Mouse (Mus musculus) hindbrain, embryonic 16.5 days (tissue): ENCODE measurements at regions not wholly inside any gene's neighbourhood (a gene's known extent, or its start where the extent isn't known, plus 50 kb on each side); places are given as distances from the start of the nearest gene placed in this dataset.
A peak's percentile ranks its signal among the peaks of the same experiment; 100 is the strongest.

Experiments used
- ATAC-seq: fragments of 200-750 bp; cut with Nextera tagmentation; 2 replicates; pipeline ENCODE4 v1.8.0; 2017; ENCODE audit warnings: moderate TSS enrichment, moderate library complexity
- H3K27ac ChIP-seq: fragments of 300-500 bp; sonication (generic); 2 replicates; pipeline ENCODE4 v1.5.1; 2014; ENCODE audit warnings: low read depth, mild to moderate bottlenecking, control low read depth, low read length, moderate library complexity
- H3K27me3 ChIP-seq: fragments of 300-500 bp; sonication (generic); replicated peaks from 2 replicates; pipeline ENCODE4 v1.6.1; 2014; ENCODE audit warnings: low read length; ENCODE audit not compliant: control insufficient read depth, insufficient read depth
- H3K36me3 ChIP-seq: fragments of 300-500 bp; sonication (generic); 2 replicates; pipeline ENCODE4 v1.6.1; 2014; ENCODE audit warnings: mild to moderate bottlenecking, low read length, moderate library complexity, mixed read lengths; ENCODE audit not compliant: control insufficient read depth, insufficient read depth
- H3K4me1 ChIP-seq: fragments of 300-500 bp; sonication (generic); 2 replicates; pipeline ENCODE4 v1.6.1; 2014; ENCODE audit warnings: low read depth, low read length; ENCODE audit not compliant: control insufficient read depth, insufficient read depth
- H3K4me2 ChIP-seq: fragments of 300-500 bp; sonication (generic); 2 replicates; pipeline ENCODE4 v1.6.1; 2014; ENCODE audit warnings: mild to moderate bottlenecking, low read length, control low read depth, moderate library complexity
- H3K4me3 ChIP-seq: fragments of 300-500 bp; sonication (generic); 2 replicates; pipeline ENCODE4 v1.5.1; 2014; ENCODE audit warnings: mild to moderate bottlenecking, low read length, control low read depth, moderate library complexity
- H3K9ac ChIP-seq: fragments of 300-500 bp; sonication (generic); 2 replicates; pipeline ENCODE4 v1.6.1; 2014; ENCODE audit warnings: low read depth, mild to moderate bottlenecking, control low read depth, low read length, moderate library complexity
- H3K9me3 ChIP-seq: fragments of 300-500 bp; sonication (generic); 2 replicates; pipeline ENCODE4 v1.6.1; 2014; ENCODE audit warnings: mild to moderate bottlenecking, low read length, moderate library complexity; ENCODE audit not compliant: control insufficient read depth
- WGBS: fragments of 180-500 bp; shearing (Covaris S2); extraction: QIAGEN DNeasy Blood & Tissue Kit; methylation state at CpG from one replicate; pipeline ENCODE4 v1.1.7; 2014; 5-methylcytosine and 5-hydroxymethylcytosine counted together

DNA sequence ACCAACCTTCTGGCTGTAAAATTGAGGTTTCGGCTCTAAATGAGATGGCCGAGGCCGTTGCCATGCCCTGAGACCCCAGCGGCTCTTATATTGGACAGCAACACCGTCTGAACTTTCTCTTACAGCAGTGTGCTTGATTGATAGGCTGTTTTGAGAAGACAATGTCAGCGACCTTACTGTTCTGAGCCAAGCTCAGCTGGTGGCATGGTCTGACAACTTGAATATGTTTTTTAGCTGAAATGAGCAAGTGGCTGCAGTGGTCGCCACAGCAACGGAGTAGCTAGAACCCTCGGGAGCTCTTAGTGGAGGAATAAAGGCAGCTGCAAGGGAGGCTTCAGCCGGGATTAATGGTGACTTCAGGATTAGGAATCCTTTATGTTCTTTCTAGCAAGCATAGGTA, 107.0 kb upstream of the Fndc3a start:
- Histone ChIP-seq H3K36me3 (no peaks in the 10 kb centered on the region), H3K4me3 (peak overlapping the region; percentile 11; the same call in 1 of the 2 replicates), H3K27ac (peak overlapping the region; percentile 40; the same call in 1 of the 2 replicates), H3K4me2 (peak overlapping the region; percentile 48), H3K9ac (peak overlapping the region; percentile 18; the same call in 1 of the 2 replicates), H3K9me3 (no peaks in the 10 kb centered on the region), H3K4me1 (peaks cover 3% of the 10 kb centered on the region), H3K27me3 (no peaks in the 10 kb centered on the region)
- 9% methylated on average over 10 of the region's 10 CpGs for WGBS
- ATAC-seq: peak; percentile 92

DNA sequence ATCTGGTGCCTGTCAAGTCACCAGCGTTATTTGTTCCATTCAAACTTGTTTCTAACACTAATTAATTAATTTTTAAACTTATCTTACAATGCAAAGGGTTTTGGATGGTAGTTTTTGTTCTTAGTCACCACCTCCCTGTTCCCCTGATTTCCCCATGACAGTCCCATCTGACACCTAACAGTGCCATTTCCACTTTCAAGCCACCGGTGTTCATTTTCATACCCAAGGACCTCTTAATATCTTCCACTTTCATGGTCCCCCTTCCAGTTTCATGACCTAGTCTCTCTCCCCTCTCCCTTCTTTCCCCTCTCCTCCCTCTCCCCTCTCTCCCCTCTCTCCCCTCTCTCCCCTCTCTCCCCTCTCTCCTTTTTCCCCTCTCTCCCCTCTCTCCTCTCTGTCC, 99.3 kb upstream of the Fndc3a start:
- Histone ChIP-seq H3K4me2 (no peak overlapping the region), H3K27ac (no peak overlapping the region), H3K36me3 (no peaks in the 10 kb centered on the region), H3K4me1 (no peaks in the 10 kb centered on the region), H3K27me3 (no peaks in the 10 kb centered on the region), H3K9me3 (no peaks in the 10 kb centered on the region), H3K4me3 (no peak overlapping the region), H3K9ac (no peak overlapping the region)
- WGBS: 89% methylated on average over 2 of the region's 2 CpGs
- ATAC-seq: no peak

DNA sequence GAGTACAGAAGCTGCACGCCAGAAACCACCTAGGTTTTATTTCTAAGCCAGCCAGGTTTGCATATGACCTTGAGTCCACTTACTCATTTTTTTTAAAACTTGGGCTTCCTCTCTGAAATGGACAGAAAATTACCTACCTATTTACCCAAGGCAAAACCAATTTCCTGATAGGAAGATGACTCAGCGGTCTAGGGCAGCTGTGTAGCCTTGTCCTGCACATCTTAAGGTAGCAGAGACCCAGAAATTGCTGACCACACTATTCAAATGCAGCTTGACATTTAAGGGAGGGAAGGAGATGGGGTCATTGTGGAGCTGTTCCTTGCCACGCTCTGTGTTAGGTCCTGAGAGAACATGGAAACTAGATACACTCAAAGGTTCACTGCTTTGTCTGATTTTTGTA, 98.1 kb upstream of the Fndc3a start:
- no peak for ATAC-seq
- Histone ChIP-seq H3K27ac (no peak overlapping the region), H3K9me3 (no peaks in the 10 kb centered on the region), H3K9ac (no peak overlapping the region), H3K36me3 (no peaks in the 10 kb centered on the region), H3K27me3 (no peaks in the 10 kb centered on the region), H3K4me2 (no peak overlapping the region), H3K4me1 (no peaks in the 10 kb centered on the region), H3K4me3 (no peak overlapping the region)
- WGBS: 81% methylated on average over 3 of the region's 3 CpGs

DNA sequence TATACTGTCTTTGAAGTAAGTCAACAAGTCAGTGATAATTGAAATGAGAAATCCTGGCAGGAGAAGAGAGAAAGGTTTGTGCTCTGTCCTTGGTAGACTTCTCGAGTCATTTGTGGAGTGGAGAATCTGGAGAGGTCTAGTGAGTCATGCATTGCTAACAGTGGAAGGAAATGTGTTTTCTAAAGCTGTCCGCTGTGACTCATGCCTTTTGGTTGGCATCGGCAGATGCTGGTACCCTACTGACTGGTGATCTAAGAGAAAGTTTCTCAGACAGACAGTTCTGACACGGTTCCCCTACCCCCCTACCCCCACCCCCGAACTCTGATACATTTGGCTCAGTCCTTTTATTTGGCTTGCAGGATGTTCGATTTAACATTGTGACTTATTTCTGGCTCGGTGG, 97.5 kb upstream of the Fndc3a start:
- no peaks in the 10 kb centered on the region for H3K27me3 ChIP-seq
- no peak overlapping the region for H3K9ac ChIP-seq
- WGBS: 82% methylated on average over 7 of the region's 7 CpGs

DNA sequence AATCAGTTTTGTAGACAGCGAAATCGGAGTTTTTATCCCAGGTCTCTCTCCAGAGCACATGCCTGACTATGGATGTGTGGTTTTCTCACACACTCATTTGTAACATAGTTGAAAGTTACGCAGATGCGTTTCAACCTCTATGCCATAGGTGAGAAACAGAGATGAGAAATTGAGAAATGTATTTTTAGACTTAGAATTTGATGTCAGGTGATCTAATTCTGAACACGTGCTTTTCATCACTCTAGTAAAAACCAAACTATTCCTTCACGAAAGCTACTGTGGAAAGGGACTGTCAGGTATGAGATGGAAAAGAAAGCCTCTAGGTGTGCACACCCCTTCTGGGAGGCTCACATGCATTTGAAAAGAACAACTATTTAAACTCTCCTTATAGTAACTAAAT, 96.8 kb upstream of the Fndc3a start:
- Histone ChIP-seq H3K4me1 (no peaks in the 10 kb centered on the region), H3K9me3 (no peaks in the 10 kb centered on the region), H3K9ac (no peak overlapping the region), H3K4me3 (no peak overlapping the region), H3K4me2 (no peak overlapping the region), H3K27me3 (no peaks in the 10 kb centered on the region), H3K36me3 (no peaks in the 10 kb centered on the region), H3K27ac (no peak overlapping the region)
- WGBS: 98% methylated on average over 6 of the region's 6 CpGs
- ATAC-seq: no peak

More for the DNA sequence above, 97.5 kb upstream of the Fndc3a start:
- no peaks in the 10 kb centered on the region for H3K36me3 ChIP-seq
- no peak overlapping the region for H3K27ac ChIP-seq
- no peak overlapping the region for H3K4me2 ChIP-seq
- H3K4me1 ChIP-seq: no peaks in the 10 kb centered on the region
- no peaks in the 10 kb centered on the region for H3K9me3 ChIP-seq
- ATAC-seq: no peak
- H3K4me3 ChIP-seq: no peak overlapping the region

DNA sequence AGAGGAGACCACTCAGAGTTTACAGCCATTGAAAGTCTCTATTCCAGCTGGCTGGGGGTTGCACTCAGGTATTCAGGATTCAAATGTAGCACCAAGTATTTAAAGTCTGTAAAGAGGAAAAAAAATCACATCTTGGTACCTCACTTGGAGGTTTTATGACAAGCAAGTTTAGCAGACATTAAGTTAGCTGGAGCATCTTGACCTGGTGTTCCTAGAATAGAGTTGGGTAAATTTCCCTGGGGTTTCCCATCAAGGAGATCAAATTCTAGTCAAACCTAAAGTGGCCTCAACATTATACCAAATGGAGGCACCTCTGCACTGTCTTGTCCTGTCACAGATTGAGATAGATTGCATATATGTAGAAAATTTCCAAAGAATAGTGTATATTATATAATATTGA, 93.8 kb upstream of the Fndc3a start:
- no peaks in the 10 kb centered on the region for H3K36me3 ChIP-seq
- no peak overlapping the region for H3K9ac ChIP-seq
- H3K4me2 ChIP-seq: no peak overlapping the region
- H3K4me3 ChIP-seq: no peak overlapping the region
- ATAC-seq: no peak
- no peaks in the 10 kb centered on the region for H3K27me3 ChIP-seq
- no peaks in the 10 kb centered on the region for H3K4me1 ChIP-seq
- H3K9me3 ChIP-seq: no peaks in the 10 kb centered on the region
- H3K27ac ChIP-seq: no peak overlapping the region

DNA sequence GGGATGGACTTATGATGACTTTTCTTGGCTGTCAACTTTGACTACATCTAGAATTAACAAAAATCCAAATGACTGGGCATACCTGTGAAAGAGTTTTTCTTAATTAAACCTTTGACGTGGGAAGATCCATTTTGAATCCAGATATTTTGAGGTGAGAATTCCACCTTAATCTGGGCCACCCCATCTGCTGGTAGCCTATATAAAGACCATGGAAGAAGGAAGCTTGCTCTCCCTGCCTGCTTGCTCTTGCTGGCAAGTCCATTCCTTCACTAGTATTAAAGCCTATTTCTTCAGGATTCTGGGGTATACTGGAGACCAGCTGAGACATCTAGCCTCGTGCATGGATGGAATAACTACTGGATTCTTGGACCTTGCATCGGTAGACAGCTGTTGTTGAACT, 80.9 kb upstream of the Fndc3a start:
- no peak overlapping the region for H3K4me3 ChIP-seq
- ATAC-seq: no peak
- no peak overlapping the region for H3K27ac ChIP-seq
- H3K27me3 ChIP-seq: no peaks in the 10 kb centered on the region
- WGBS: 74% methylated on average over 3 of the region's 3 CpGs
- H3K36me3 ChIP-seq: no peaks in the 10 kb centered on the region
- no peak overlapping the region for H3K9ac ChIP-seq
- no peaks in the 10 kb centered on the region for H3K4me1 ChIP-seq
- no peaks in the 10 kb centered on the region for H3K9me3 ChIP-seq
- H3K4me2 ChIP-seq: no peak overlapping the region

DNA sequence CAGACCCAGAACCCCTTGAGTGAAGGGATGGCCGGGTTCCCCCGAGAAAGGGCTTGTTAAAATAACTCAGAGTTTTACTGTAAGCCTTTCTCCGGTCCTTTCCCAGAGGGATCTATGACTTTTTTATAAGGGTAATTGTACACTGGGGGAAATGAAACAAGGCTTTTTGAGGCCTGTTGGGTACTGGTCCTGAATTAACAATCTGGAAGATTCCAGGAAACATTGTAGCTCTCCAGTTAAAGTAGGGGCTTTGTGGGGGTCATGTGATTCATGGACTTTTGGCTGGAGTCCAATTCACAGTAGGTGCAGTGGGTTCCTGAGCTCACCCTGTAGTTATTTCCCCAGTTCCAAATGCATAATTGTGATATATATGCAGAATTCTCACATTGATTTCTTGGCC, 77.1 kb upstream of the Fndc3a start:
- 71% methylated on average over 3 of the region's 3 CpGs for WGBS
- no peaks in the 10 kb centered on the region for H3K27me3 ChIP-seq
- H3K36me3 ChIP-seq: no peaks in the 10 kb centered on the region
- H3K27ac ChIP-seq: no peak overlapping the region
- no peaks in the 10 kb centered on the region for H3K9me3 ChIP-seq
- no peak overlapping the region for H3K9ac ChIP-seq
- H3K4me3 ChIP-seq: no peak overlapping the region
- ATAC-seq: no peak
- H3K4me2 ChIP-seq: no peak overlapping the region
- no peaks in the 10 kb centered on the region for H3K4me1 ChIP-seq

DNA sequence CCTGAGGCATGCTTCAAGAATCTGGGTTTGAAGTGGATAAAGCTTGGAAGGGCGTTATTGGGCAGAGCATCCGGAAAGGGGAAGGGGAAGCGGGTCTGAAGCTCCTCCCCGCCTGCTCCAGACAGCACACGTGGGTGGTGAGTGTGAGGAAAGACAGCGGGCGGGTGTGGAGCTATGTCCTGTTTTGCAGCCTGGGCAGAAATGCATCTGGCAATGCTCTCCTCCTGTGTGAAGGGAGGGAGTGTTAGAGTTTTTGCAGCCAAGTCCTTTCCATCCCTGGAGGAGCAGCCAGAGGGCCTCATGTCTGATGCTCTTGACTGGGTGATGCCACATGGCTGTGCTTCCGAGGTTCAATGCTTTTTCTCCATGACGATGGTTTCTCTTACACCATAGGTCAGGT, 73.4 kb upstream of the Fndc3a start:
- H3K4me3 ChIP-seq: no peak overlapping the region
- H3K9me3 ChIP-seq: no peaks in the 10 kb centered on the region
- no peaks in the 10 kb centered on the region for H3K4me1 ChIP-seq
- no peak overlapping the region for H3K4me2 ChIP-seq
- H3K27me3 ChIP-seq: no peaks in the 10 kb centered on the region
- no peaks in the 10 kb centered on the region for H3K36me3 ChIP-seq
- no peak overlapping the region for H3K27ac ChIP-seq
- ATAC-seq: no peak
- 67% methylated on average over 9 of the region's 9 CpGs for WGBS
- no peak overlapping the region for H3K9ac ChIP-seq

DNA sequence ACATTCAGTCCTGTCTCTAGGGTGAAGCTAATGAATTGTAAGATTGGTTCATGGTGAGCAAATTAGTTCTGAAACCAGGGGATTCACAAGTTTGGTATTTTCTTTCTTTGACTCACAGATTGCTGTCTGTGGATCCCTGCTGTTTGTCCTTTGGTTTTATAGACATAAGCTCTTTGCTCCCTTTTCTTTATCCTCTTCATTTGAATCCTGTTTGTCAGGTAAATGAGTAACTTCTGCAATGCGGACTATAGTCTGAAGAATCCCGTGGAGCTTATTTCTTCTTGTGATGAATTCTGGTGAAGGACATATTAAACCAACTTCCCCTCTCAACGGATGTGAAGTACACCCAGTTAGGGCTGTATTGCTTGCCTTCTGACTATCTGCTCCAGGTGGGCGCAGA, 69.6 kb upstream of the Fndc3a start:
- Histone ChIP-seq H3K27me3 (no peaks in the 10 kb centered on the region), H3K9ac (no peak overlapping the region), H3K4me2 (no peak overlapping the region), H3K4me3 (no peak overlapping the region), H3K9me3 (no peaks in the 10 kb centered on the region), H3K36me3 (no peaks in the 10 kb centered on the region), H3K4me1 (no peaks in the 10 kb centered on the region), H3K27ac (no peak overlapping the region)
- 55% methylated on average over 4 of the region's 4 CpGs for WGBS
- no peak for ATAC-seq
